Mouse (Mus musculus) liver, embryonic 14.5 days (tissue): ENCODE measurements around the gene Gm45785.

Source experiments
- CTCF ChIP-seq: IDR thresholded peaks from 2 replicates; pipeline ENCODE4 v1.5.1; 2016; ENCODE audit warnings: antibody characterized with exemption, low read depth, control low read depth
- EP300 ChIP-seq: IDR thresholded peaks from 2 replicates; pipeline ENCODE4 v1.6.1; 2016; ENCODE audit warnings: antibody characterized with exemption, low read depth

DNA sequence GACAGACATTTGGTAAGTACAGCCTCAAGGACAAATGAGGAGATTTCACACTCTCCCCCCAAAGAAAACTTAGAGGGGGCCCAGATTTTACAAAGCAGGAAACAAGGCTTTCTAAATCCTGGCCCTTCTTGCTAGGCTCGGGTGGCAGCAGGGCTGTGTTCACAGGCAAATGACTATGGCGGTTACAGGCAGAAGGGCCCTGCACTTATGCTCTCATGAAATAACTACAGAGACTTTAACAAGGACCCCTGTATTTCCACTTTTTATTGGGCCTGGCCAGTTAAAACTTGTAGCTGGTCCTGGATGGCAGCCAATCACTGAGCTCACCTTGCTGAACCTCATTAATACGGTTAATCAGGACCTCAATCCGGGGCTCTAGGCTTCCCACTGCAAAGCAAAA, 75.6 kb downstream of the Gm45785 start:
- TF ChIP-seq EP300 (no peak), CTCF (no peak)
